Mouse (Mus musculus): ENCODE results near the gene Klf1. TPM values are rescaled to one million over a fixed set of nuclear protein-coding genes. Genes with fewer than 3 reads are reported as not detected.

The Klf1 gene
- total RNA-seq, 2 experiments from 2014 or later: not detected

DNA sequence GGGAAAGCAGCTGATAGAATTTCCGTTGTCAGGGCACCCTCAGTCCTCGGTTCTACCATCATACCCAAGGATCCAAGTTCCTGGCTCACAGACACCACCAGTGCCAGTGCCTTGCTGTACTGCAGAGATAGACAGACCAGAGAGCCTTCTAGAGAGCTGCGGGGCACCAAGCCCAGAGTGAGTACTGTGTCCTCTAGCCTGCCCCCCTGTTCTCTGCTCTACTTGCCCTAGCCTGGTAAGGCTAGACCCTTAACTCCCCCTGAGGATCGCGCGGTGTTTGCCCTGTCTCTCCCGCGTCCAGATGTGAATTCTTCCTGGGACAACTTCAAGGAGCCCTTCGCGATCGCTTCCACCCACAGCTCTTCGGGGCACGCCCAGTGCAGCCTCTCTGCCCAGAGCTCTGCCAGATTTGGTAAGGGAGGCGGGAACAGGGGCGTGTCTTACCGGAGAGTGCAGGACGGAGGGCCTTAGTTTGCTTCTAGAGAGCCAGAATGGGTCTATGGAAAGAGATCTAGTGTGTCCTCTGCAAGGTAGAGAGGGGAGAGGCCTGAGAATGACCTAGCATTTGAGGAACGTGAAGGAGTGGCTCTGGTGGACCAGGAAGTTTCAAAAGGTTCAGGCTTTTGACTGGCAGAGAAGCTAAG is 51.0 kb downstream of the Klf1 start:
- DNase-seq (ENCODE audit: low spot score in 2 of 2): peak in 1 of 2 experiments; percentile 31
- intact Hi-C loops (cut with DNase I): no loop called here

Small RNA genes within 50 kb of the gene (microRNA-seq; reads per million reads assigned to microRNA genes)
- gene Gm24197: 2.5 to 5.7 reads per million in 2 experiments
- gene Mir7069: 7.7 to 13.4 reads per million in 2 experiments

Other genes starting within 250 kb of the Klf1 start
- 10 to 100 TPM; 10.5 to 18.3 TPM for gene Ier2, start 239.1 kb upstream of the Klf1 start, total RNA-seq (2021)
- gene Trmt1, start 215.6 kb upstream of the Klf1 start, total RNA-seq (2021): 10 to 100 TPM; 85.2 to 90.1 TPM
- 10 to 100 TPM; 97.8 to 97.9 TPM for gene Nacc1, start 214.1 kb upstream of the Klf1 start, total RNA-seq (2021)
- 1 to 10 TPM; 2.8 to 3.5 TPM for gene Lyl1, start 200.5 kb upstream of the Klf1 start, total RNA-seq (2021)
- gene G430095P16Rik, start 178.9 kb upstream of the Klf1 start, total RNA-seq (2021): under 1 TPM in 1 of 2 experiments, not detected in 1; 0.71 TPM
- gene Nfix, start 101.6 kb upstream of the Klf1 start, total RNA-seq (2021): 100 to 1,000 TPM; 273 to 322 TPM
- gene Dand5, start 79.1 kb upstream of the Klf1 start, total RNA-seq (2021): 1 to 10 TPM; 8.3 to 9.5 TPM
- 10 to 100 TPM; 23.4 to 24.7 TPM for gene Gadd45gip1, start 70.4 kb upstream of the Klf1 start, total RNA-seq (2021)
- 10 to 100 TPM; 67.8 to 73.7 TPM for gene Rad23a, start 61.3 kb upstream of the Klf1 start, total RNA-seq (2021)
- gene Calr, start 55.0 kb upstream of the Klf1 start, total RNA-seq (2021): 100 to 1,000 TPM; 562 to 564 TPM
- 10 to 100 TPM; 42.5 to 46.0 TPM for gene Farsa, start 44.9 kb upstream of the Klf1 start, total RNA-seq (2021)
- 1 to 10 TPM; 6.4 to 6.5 TPM for gene Syce2, start 29.8 kb upstream of the Klf1 start, total RNA-seq (2021)
- gene Gcdh, start 8.0 kb upstream of the Klf1 start, total RNA-seq (2021): 10 to 100 TPM; 31.3 to 38.3 TPM
- gene Dnase2a, start 6.6 kb downstream of the Klf1 start, total RNA-seq (2021): 1 to 10 TPM; 3.5 to 4.0 TPM
- gene Mast1, start 35.4 kb downstream of the Klf1 start, total RNA-seq (2021): 10 to 100 TPM; 85.7 to 90.3 TPM
- gene Rtbdn, start 45.1 kb downstream of the Klf1 start, total RNA-seq (2021): 1 to 10 TPM in 1 of 2 experiments, under 1 TPM in 1; 0.71 to 1.1 TPM
- 1 to 10 TPM in 1 of 2 experiments, not detected in 1; 3.5 TPM for gene Gm49661, start 67.5 kb downstream of the Klf1 start, total RNA-seq (2021)
- 100 to 1,000 TPM; 340 to 356 TPM for gene Prdx2, start 67.7 kb downstream of the Klf1 start, total RNA-seq (2021)
- gene Rnaseh2a, start 67.8 kb downstream of the Klf1 start, total RNA-seq (2021): 10 to 100 TPM; 40.7 to 42.2 TPM
- 10 to 100 TPM; 73.3 to 85.1 TPM for gene Junb, start 76.8 kb downstream of the Klf1 start, total RNA-seq (2021)
- gene Hook2, start 88.7 kb downstream of the Klf1 start, total RNA-seq (2021): 1 to 10 TPM; 7.2 to 8.5 TPM
- gene Best2, start 112.6 kb downstream of the Klf1 start, total RNA-seq (2021): not detected
- gene Asna1, start 123.4 kb downstream of the Klf1 start, total RNA-seq (2021): 100 to 1,000 TPM; 118 to 122 TPM
- gene Trir, start 124.9 kb downstream of the Klf1 start, total RNA-seq (2021): 100 to 1,000 TPM; 115 to 129 TPM
- gene Tnpo2, start 135.0 kb downstream of the Klf1 start, total RNA-seq (2021): 100 to 1,000 TPM; 155 to 175 TPM
- 10 to 100 TPM; 23.9 to 24.0 TPM for gene Fbxw9, start 158.1 kb downstream of the Klf1 start, total RNA-seq (2021)
- gene Gm5741, start 166.1 kb downstream of the Klf1 start, total RNA-seq (2021): 1 to 10 TPM in 1 of 2 experiments, not detected in 1; 1.4 TPM
- gene Dhps, start 169.8 kb downstream of the Klf1 start, total RNA-seq (2021): 10 to 100 TPM; 54.3 to 64.3 TPM
- 10 to 100 TPM; 49.8 to 54.5 TPM for gene Wdr83os, start 178.8 kb downstream of the Klf1 start, total RNA-seq (2021)
- gene Wdr83, start 179.4 kb downstream of the Klf1 start, total RNA-seq (2021): 10 to 100 TPM; 24.2 to 26.3 TPM
- 10 to 100 TPM; 38.8 to 39.3 TPM for gene Man2b1, start 181.3 kb downstream of the Klf1 start, total RNA-seq (2021)
- 1 to 10 TPM; 6.9 to 7.7 TPM for gene Zfp791, start 221.2 kb downstream of the Klf1 start, total RNA-seq (2021)
- not detected for gene Cks1brt, start 250.0 kb downstream of the Klf1 start, total RNA-seq (2021)